Mouse (Mus musculus) CH12.LX (cell line): ENCODE data around the gene Psmb1. TPM values are rescaled to one million over a fixed set of nuclear protein-coding genes. Genes with fewer than 3 reads are reported as not detected.

ENCODE experiments used
- DNase-seq: peaks from one replicate; pipeline ENCODE4 v3.0.0-alpha.2; 2013; ENCODE audit errors: extremely low read depth
- H3K27ac ChIP-seq: 2 replicates; pipeline ENCODE4 v1.5.1; 2012; ENCODE audit warnings: low read depth, mild to moderate bottlenecking, control low read depth, moderate library complexity; ENCODE audit not compliant: insufficient read depth
- H3K27me3 ChIP-seq: replicated peaks from 2 replicates; pipeline ENCODE3; 2012; ENCODE audit warnings: inconsistent platforms
- H3K36me3 ChIP-seq, 2 experiments: replicated peaks in 1 of 2; 2 replicates each; pipeline versions ENCODE3 to v1.6.1; 2012; ENCODE audit warnings: inconsistent platforms in 1 of 2, low read length in 1 of 2, mild to moderate bottlenecking in 1 of 2, mixed read lengths in 1 of 2, moderate library complexity in 1 of 2; ENCODE audit not compliant: control insufficient read depth in 1 of 2, insufficient read depth in 1 of 2
- H3K4me1 ChIP-seq, 2 experiments: 2 replicates each; pipeline ENCODE4 v1.6.1; 2012; ENCODE audit warnings: inconsistent platforms in 1 of 2, moderate library complexity in 1 of 2; ENCODE audit not compliant: insufficient read depth in 2 of 2, control insufficient read depth in 1 of 2
- H3K4me2 ChIP-seq: 2 replicates; pipeline ENCODE4 v1.6.1; 2012; ENCODE audit warnings: low read depth, mild to moderate bottlenecking, control low read depth; ENCODE audit not compliant: poor library complexity, insufficient read depth, severe bottlenecking
- H3K4me3 ChIP-seq, 3 experiments: fragments of 150-350 bp in 1 of 3; sonication (generic) in 1 of 3; replicated peaks in 1 of 3; 2 replicates each; pipeline versions ENCODE3 to v1.5.1; 2011 to 2012; ENCODE audit warnings: low read depth in 2 of 3, low read length in 2 of 3, mild to moderate bottlenecking in 2 of 3, moderate library complexity in 2 of 3, control low read depth in 1 of 3, improper control_type of control experiment in 1 of 3, inconsistent platforms in 1 of 3, mixed read lengths in 1 of 3; ENCODE audit not compliant: poor library complexity in 1 of 3
- H3K79me2 ChIP-seq: replicated peaks from 2 replicates; pipeline ENCODE4 v1.6.1; 2012; ENCODE audit warnings: mild to moderate bottlenecking, moderate library complexity; ENCODE audit not compliant: control insufficient read depth, poor library complexity, insufficient read depth, severe bottlenecking; ENCODE audit errors: extremely low read depth
- H3K9ac ChIP-seq: 2 replicates; pipeline ENCODE4 v1.6.1; 2012; ENCODE audit warnings: low read depth, mild to moderate bottlenecking, control low read depth, moderate library complexity; ENCODE audit not compliant: insufficient read depth
- H3K9me3 ChIP-seq: replicated peaks from 2 replicates; pipeline ENCODE3; 2012; ENCODE audit warnings: low read length, inconsistent platforms, mixed read lengths
- CTCF ChIP-seq, 2 experiments: IDR thresholded peaks in 1 of 2; conservative IDR thresholded peaks in 1 of 2; 2 replicates each; pipeline ENCODE4 v1.5.1; 2011 to 2012; ENCODE audit warnings: low read depth in 2 of 2, low read length in 2 of 2, improper control_type of control experiment in 1 of 2, inconsistent platforms in 1 of 2, mild to moderate bottlenecking in 1 of 2, moderate library complexity in 1 of 2
- EP300 ChIP-seq: IDR thresholded peaks from 2 replicates; pipeline ENCODE4 v1.6.1; 2011; ENCODE audit warnings: low read length, improper control_type of control experiment
- ETS1 ChIP-seq: conservative IDR thresholded peaks from 2 replicates; pipeline ENCODE4 v1.6.1; 2012; ENCODE audit warnings: low read depth, mild to moderate bottlenecking, inconsistent platforms, low read length, improper control_type of control experiment, moderate library complexity
- IRF4 ChIP-seq: IDR thresholded peaks from 2 replicates; pipeline ENCODE4 v1.6.1; 2014; ENCODE audit warnings: low read depth, mild to moderate bottlenecking, inconsistent platforms, low read length, improper control_type of control experiment
- KAT2A ChIP-seq: IDR thresholded peaks from 2 replicates; pipeline ENCODE4 v1.6.1; 2012; ENCODE audit warnings: low read length, improper control_type of control experiment, inconsistent platforms; ENCODE audit not compliant: insufficient replicate concordance
- MAFK ChIP-seq: IDR thresholded peaks from 2 replicates; pipeline ENCODE4 v1.6.1; 2011; ENCODE audit warnings: low read length, improper control_type of control experiment; ENCODE audit not compliant: insufficient replicate concordance
- MAX ChIP-seq: IDR thresholded peaks from 2 replicates; pipeline ENCODE4 v1.6.1; 2011; ENCODE audit warnings: low read length, improper control_type of control experiment
- MEF2A ChIP-seq: IDR thresholded peaks from 2 replicates; pipeline ENCODE4 v1.6.1; 2014; ENCODE audit warnings: low read depth, mild to moderate bottlenecking, inconsistent platforms, low read length, improper control_type of control experiment, borderline replicate concordance
- MXI1 ChIP-seq: IDR thresholded peaks from 2 replicates; pipeline ENCODE4 v1.6.1; 2011; ENCODE audit warnings: mild to moderate bottlenecking, low read depth, low read length, improper control_type of control experiment
- NELFE ChIP-seq: IDR thresholded peaks from 2 replicates; pipeline ENCODE4 v1.6.1; 2011; ENCODE audit warnings: low read depth, low read length, improper control_type of control experiment
- PAX5 ChIP-seq: IDR thresholded peaks from 2 replicates; pipeline ENCODE4 v1.6.1; 2012; ENCODE audit warnings: low read length, inconsistent platforms, mixed read lengths
- POLR2AphosphoS2 ChIP-seq: IDR thresholded peaks from 2 replicates; pipeline ENCODE4 v1.6.1; 2011; ENCODE audit warnings: low read depth, low read length, improper control_type of control experiment
- RAD21 ChIP-seq: IDR thresholded peaks from 2 replicates; pipeline ENCODE4 v1.6.1; 2011; ENCODE audit warnings: low read depth, mild to moderate bottlenecking, low read length, improper control_type of control experiment, moderate library complexity
- RCOR1 ChIP-seq: conservative IDR thresholded peaks from 2 replicates; pipeline ENCODE4 v1.6.1; 2012; ENCODE audit warnings: low read depth, mild to moderate bottlenecking, inconsistent platforms, low read length, improper control_type of control experiment
- SIN3A ChIP-seq: IDR thresholded peaks from 2 replicates; pipeline ENCODE4 v1.6.1; 2012; ENCODE audit warnings: low read length, improper control_type of control experiment, inconsistent platforms
- SMC3 ChIP-seq: IDR thresholded peaks from 2 replicates; pipeline ENCODE4 v1.6.1; 2011; ENCODE audit warnings: low read depth, low read length, improper control_type of control experiment
- dilution Hi-C: fragments of 300-500 bp; cut with MboI; formaldehyde crosslinking; loops from 2 replicates; pipeline ENCODE4 v1.14.3; 2020; ENCODE audit warnings: low sequenced_read_pairs; ENCODE audit not compliant: extremely low pct_unique_long_range_greater_than_20kb, extremely low pct_ligation_motif_present
- in situ Hi-C: fragments of 300-500 bp; cut with MboI; formaldehyde crosslinking; loops from 3 replicates; pipeline ENCODE4 v1.14.3; 2019; ENCODE audit warnings: low sequenced_read_pairs, low pct_ligation_motif_present, low pct_unique_long_range_greater_than_20kb, mixed read lengths
- polyA plus RNA-seq: library from polyadenylated mRNA; unstranded; fragments of >175 nt; gene quantifications from 2 replicates; pipeline ENCODE4 v1.2.1, GENCODE M21; 2012; ENCODE audit warnings: low read depth; ENCODE audit not compliant: insufficient read length
- total RNA-seq, 2 experiments: library from RNA; depleted of rRNA; stranded (reverse); fragments of 300-350 nt in 1 of 2; fragments of >200 nt in 1 of 2; gene quantifications; 2 replicates each; pipeline ENCODE4 v1.2.3; 2012 to 2014

Gene Psmb1
- total and polyA plus RNA-seq, 3 experiments: 186 to 416 (median 212) TPM

DNA sequence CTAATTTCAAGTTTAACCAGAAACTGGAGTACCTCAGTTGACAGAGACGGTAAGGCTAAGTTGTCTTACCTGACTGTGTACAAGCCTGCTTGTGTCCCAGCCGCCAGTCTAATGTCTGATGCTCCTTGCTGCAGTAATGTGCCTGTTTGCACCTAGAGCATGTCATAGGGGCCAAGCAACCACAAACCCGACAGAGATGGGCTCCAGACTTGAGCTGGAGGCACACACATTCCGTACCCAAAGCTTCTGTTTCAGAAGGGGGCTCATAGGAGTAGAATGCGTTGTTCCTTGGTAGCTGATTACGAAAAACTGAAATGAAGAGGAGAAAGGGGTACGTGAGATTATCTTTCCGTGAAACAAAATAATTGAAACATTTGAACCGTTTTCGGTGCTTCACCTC, 26.8 kb upstream of the Psmb1 start:
- Histone ChIP-seq H3K9ac (peak overlapping the region; percentile 59), H3K36me3 (peaks cover 23 to 47% of the 10 kb centered on the region in 2 experiments), H3K27ac (no peak overlapping the region), H3K9me3 (no peaks in the 10 kb centered on the region), H3K4me1 (peaks cover 4 to 35% of the 10 kb centered on the region in 2 experiments; a peak in 3 of 4 replicates), H3K4me3 (peak overlapping the region; percentile 63 to 89 (median 82)), H3K79me2 (peaks cover 24% of the 10 kb centered on the region), H3K27me3 (no peaks in the 10 kb centered on the region), H3K4me2 (peak overlapping the region; percentile 79)
- dilution Hi-C loops (no loop called here), in situ Hi-C loops (loop anchor here (25.0 kb wide), 1 partner anchor 186 kb away; the partner anchor contains the start of gene Chd1)
- TF ChIP-seq PAX5 (no peak), NELFE (no peak)
- peak; percentile 28 for DNase-seq

DNA sequence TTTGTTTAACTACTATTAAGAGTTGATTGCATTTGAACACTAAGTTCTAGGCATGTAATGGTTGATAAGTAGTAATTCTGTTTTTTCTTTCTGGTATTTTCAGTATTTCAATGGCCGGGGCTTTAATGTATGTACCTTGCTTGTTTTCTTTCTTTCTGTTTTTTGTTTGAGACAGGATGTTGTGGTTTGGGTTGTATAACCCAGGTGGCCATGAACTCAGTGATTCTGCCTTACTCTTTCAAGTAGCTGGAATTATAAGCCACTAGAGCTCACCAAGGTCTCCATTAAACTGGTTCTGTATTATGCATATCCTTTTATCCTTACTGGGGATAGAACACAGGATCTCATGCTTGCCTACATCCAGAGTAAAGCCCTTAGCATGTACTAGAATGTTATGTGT, 19.2 kb upstream of the Psmb1 start:
- in situ Hi-C loops (no loop called here), dilution Hi-C loops (no loop called here)

DNA sequence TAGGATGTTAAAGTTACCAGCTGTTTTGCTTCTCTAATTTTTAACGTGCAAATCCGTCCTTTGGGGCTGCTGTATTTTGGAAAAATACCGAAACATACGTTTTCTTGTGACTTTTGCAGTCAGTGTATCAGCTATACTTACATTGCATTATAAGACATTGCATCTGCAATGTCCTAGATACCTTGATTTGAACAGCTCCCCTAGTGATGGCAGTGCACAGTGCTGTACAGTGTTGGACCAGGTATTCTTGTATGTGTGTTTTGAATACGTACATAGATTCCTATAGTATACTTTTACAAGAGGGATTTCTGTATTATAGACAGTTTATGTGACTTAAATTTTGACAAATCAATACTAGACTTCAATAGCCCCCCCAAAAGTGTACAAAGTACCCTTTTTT, 18.6 kb upstream of the Psmb1 start:
- no peaks in the 10 kb centered on the region for H3K4me1 ChIP-seq
- H3K27me3 ChIP-seq: no peaks in the 10 kb centered on the region
- dilution Hi-C loops: no loop called here
- H3K36me3 ChIP-seq: peaks cover 71 to 95% of the 10 kb centered on the region in 2 experiments
- no peaks in the 10 kb centered on the region for H3K9me3 ChIP-seq
- no peak for DNase-seq
- TF ChIP-seq IRF4 (no peak), MAX (no peak), CTCF (conservative IDR thresholded peaks at IDR 0.05 in 1 of 2, IDR thresholded peaks at IDR 0.05 in 1 of 2; ENCODE audit: low read depth in 2 of 2, low read length in 2 of 2) (peak in 1 of 2 experiments; percentile 10; a peak in 2 of 4 replicates), MAFK (no peak)
- H3K4me2 ChIP-seq: no peak overlapping the region
- H3K9ac ChIP-seq: no peak overlapping the region
- 0 out of 2 replicates have a peak, but pooled peaks cover 2% of the 10 kb centered on the region for H3K79me2 ChIP-seq
- no peak overlapping the region for H3K27ac ChIP-seq
- in situ Hi-C loops: no loop called here
- H3K4me3 ChIP-seq: no peak overlapping the region

More for the DNA sequence above, 19.2 kb upstream of the Psmb1 start:
- Histone ChIP-seq H3K9me3 (no peaks in the 10 kb centered on the region), H3K36me3 (peaks cover 67 to 95% of the 10 kb centered on the region in 2 experiments), H3K79me2 (0 out of 2 replicates have a peak, but pooled peaks cover 2% of the 10 kb centered on the region), H3K27ac (no peak overlapping the region), H3K9ac (no peak overlapping the region), H3K27me3 (no peaks in the 10 kb centered on the region), H3K4me1 (no peaks in the 10 kb centered on the region), H3K4me3 (no peak overlapping the region), H3K4me2 (no peak overlapping the region)
- TF ChIP-seq PAX5 (no peak), MXI1 (no peak), CTCF (conservative IDR thresholded peaks at IDR 0.05 in 1 of 2, IDR thresholded peaks at IDR 0.05 in 1 of 2; ENCODE audit: low read depth in 2 of 2, low read length in 2 of 2) (no peak), EP300 (no peak), SIN3A (no peak), MEF2A (no peak), ETS1 (no peak), RAD21 (no peak), KAT2A (no peak), RCOR1 (no peak), SMC3 (no peak), POLR2AphosphoS2 (no peak)
- DNase-seq: no peak
